Mouse (Mus musculus): ENCODE results near the gene Slc38a10. TPM values are rescaled to one million over a fixed set of nuclear protein-coding genes. Genes with fewer than 3 reads are reported as not detected.

The Slc38a10 gene
- polyA plus RNA-seq, 1 experiment from 2014 or later: 46.1 TPM

- ATAC-seq (ENCODE audit: insufficient number of reproducible peaks, low FRiP score, low TSS enrichment, low read depth) (no peak), DNase-seq (ENCODE audit: low spot score) (no peak)
- Histone ChIP-seq H3K4me2 (ENCODE audit: low read depth, severe bottlenecking) (no peak overlapping the region), H3K9me3 (ENCODE audit: control insufficient read depth, low read length) (no peaks in the 10 kb centered on the region), H3K27me3 (ENCODE audit: control insufficient read depth, insufficient read depth, low read length) (no peaks in the 10 kb centered on the region), H3K4me3 (ENCODE audit: low read depth, low read length) (no peak overlapping the region), H3K9ac (ENCODE audit: low read length) (no peak overlapping the region), H3K27ac (replicated peaks; ENCODE audit: low read depth, low read length) (no peak overlapping the region), H3K36me3 (ENCODE audit: control insufficient read depth, insufficient read depth, low read length) (peaks cover 2% of the 10 kb centered on the region; the same call in 1 of the 2 replicates), H3K4me1 (ENCODE audit: control insufficient read depth, insufficient read depth, low read length) (peaks cover 9% of the 10 kb centered on the region; the same call in 1 of the 2 replicates)
- 82% methylated on average over 6 of the region's 6 CpGs for WGBS
These were observed 10.9 kb downstream of the Slc38a10 start for GRCm38 (mm10) chr11:120140255-120140654.

GRCm38 (mm10) chr11:120139309-120139731, 11.8 kb downstream of the Slc38a10 start:
- Histone ChIP-seq H3K36me3 (ENCODE audit: control insufficient read depth, insufficient read depth, low read length) (peaks cover 2% of the 10 kb centered on the region), H3K9ac (ENCODE audit: low read length) (no peak overlapping the region), H3K4me1 (ENCODE audit: control insufficient read depth, insufficient read depth, low read length) (peaks cover 9% of the 10 kb centered on the region; the same call in 1 of the 2 replicates), H3K9me3 (ENCODE audit: control insufficient read depth, low read length) (no peaks in the 10 kb centered on the region), H3K27me3 (ENCODE audit: control insufficient read depth, insufficient read depth, low read length) (no peaks in the 10 kb centered on the region), H3K27ac (replicated peaks; ENCODE audit: low read depth, low read length) (no peak overlapping the region), H3K4me3 (ENCODE audit: low read depth, low read length) (no peak overlapping the region), H3K4me2 (ENCODE audit: low read depth, severe bottlenecking) (no peak overlapping the region)
- ATAC-seq (ENCODE audit: insufficient number of reproducible peaks, low FRiP score, low TSS enrichment, low read depth): no peak
- 90% methylated on average over 10 of the region's 10 CpGs for WGBS
- no peak for DNase-seq (ENCODE audit: low spot score)

- Histone ChIP-seq H3K9me3 (ENCODE audit: control insufficient read depth, low read length) (no peaks in the 10 kb centered on the region), H3K4me3 (ENCODE audit: low read depth, low read length) (no peak overlapping the region), H3K4me1 (ENCODE audit: control insufficient read depth, insufficient read depth, low read length) (peaks cover 6% of the 10 kb centered on the region; the same call in 1 of the 2 replicates), H3K27me3 (ENCODE audit: control insufficient read depth, insufficient read depth, low read length) (no peaks in the 10 kb centered on the region), H3K9ac (ENCODE audit: low read length) (no peak overlapping the region), H3K4me2 (ENCODE audit: low read depth, severe bottlenecking) (no peak overlapping the region), H3K36me3 (ENCODE audit: control insufficient read depth, insufficient read depth, low read length) (peaks cover 2% of the 10 kb centered on the region), H3K27ac (replicated peaks; ENCODE audit: low read depth, low read length) (no peak overlapping the region)
- no peak for DNase-seq (ENCODE audit: low spot score)
- 37% methylated on average over 5 of the region's 5 CpGs for WGBS
- ATAC-seq (ENCODE audit: insufficient number of reproducible peaks, low FRiP score, low TSS enrichment, low read depth): no peak
These were observed 13.5 kb downstream of the Slc38a10 start for GRCm38 (mm10) chr11:120137625-120138004.

GRCm38 (mm10) chr11:120136796-120137624, 14.1 kb downstream of the Slc38a10 start:
- no peak overlapping the region for H3K4me3 ChIP-seq (ENCODE audit: low read depth, low read length)
- peaks cover 6% of the 10 kb centered on the region; the same call in 1 of the 2 replicates for H3K4me1 ChIP-seq (ENCODE audit: control insufficient read depth, insufficient read depth, low read length)
- WGBS: 76% methylated on average over 23 of the region's 23 CpGs
- DNase-seq (ENCODE audit: low spot score): no peak
- H3K36me3 ChIP-seq (ENCODE audit: control insufficient read depth, insufficient read depth, low read length): peaks cover 2% of the 10 kb centered on the region
- no peak overlapping the region for H3K9ac ChIP-seq (ENCODE audit: low read length)
- no peak overlapping the region for H3K4me2 ChIP-seq (ENCODE audit: low read depth, severe bottlenecking)
- H3K9me3 ChIP-seq (ENCODE audit: control insufficient read depth, low read length): no peaks in the 10 kb centered on the region
- H3K27ac ChIP-seq (replicated peaks; ENCODE audit: low read depth, low read length): no peak overlapping the region
- H3K27me3 ChIP-seq (ENCODE audit: control insufficient read depth, insufficient read depth, low read length): no peaks in the 10 kb centered on the region
- no peak for ATAC-seq (ENCODE audit: insufficient number of reproducible peaks, low FRiP score, low TSS enrichment, low read depth)

- H3K4me3 ChIP-seq (ENCODE audit: low read depth, low read length): no peak overlapping the region
- peaks cover 6% of the 10 kb centered on the region; the same call in 1 of the 2 replicates for H3K4me1 ChIP-seq (ENCODE audit: control insufficient read depth, insufficient read depth, low read length)
- ATAC-seq (ENCODE audit: insufficient number of reproducible peaks, low FRiP score, low TSS enrichment, low read depth) (no peak), DNase-seq (ENCODE audit: low spot score) (no peak)
- H3K36me3 ChIP-seq (ENCODE audit: control insufficient read depth, insufficient read depth, low read length): peaks cover 4% of the 10 kb centered on the region
- no peak overlapping the region for H3K27ac ChIP-seq (replicated peaks; ENCODE audit: low read depth, low read length)
- H3K27me3 ChIP-seq (ENCODE audit: control insufficient read depth, insufficient read depth, low read length): no peaks in the 10 kb centered on the region
- WGBS: 88% methylated on average over 8 of the region's 8 CpGs
- H3K9ac ChIP-seq (ENCODE audit: low read length): 0 out of 2 replicates have a peak overlapping the region, but pooled peaks have one; percentile 4
- H3K4me2 ChIP-seq (ENCODE audit: low read depth, severe bottlenecking): no peak overlapping the region
- no peaks in the 10 kb centered on the region for H3K9me3 ChIP-seq (ENCODE audit: control insufficient read depth, low read length)
These were observed 15.0 kb downstream of the Slc38a10 start for GRCm38 (mm10) chr11:120136195-120136594.

GRCm38 (mm10) chr11:120134847-120135530, 16.2 kb downstream of the Slc38a10 start:
- ATAC-seq (ENCODE audit: insufficient number of reproducible peaks, low FRiP score, low TSS enrichment, low read depth) (no peak), DNase-seq (ENCODE audit: low spot score) (no peak)
- Histone ChIP-seq H3K9me3 (ENCODE audit: control insufficient read depth, low read length) (no peaks in the 10 kb centered on the region), H3K4me2 (ENCODE audit: low read depth, severe bottlenecking) (no peak overlapping the region), H3K9ac (ENCODE audit: low read length) (no peak overlapping the region), H3K27ac (replicated peaks; ENCODE audit: low read depth, low read length) (no peak overlapping the region), H3K4me3 (ENCODE audit: low read depth, low read length) (no peak overlapping the region), H3K27me3 (ENCODE audit: control insufficient read depth, insufficient read depth, low read length) (no peaks in the 10 kb centered on the region), H3K4me1 (ENCODE audit: control insufficient read depth, insufficient read depth, low read length) (peaks cover 6% of the 10 kb centered on the region; the same call in 1 of the 2 replicates), H3K36me3 (ENCODE audit: control insufficient read depth, insufficient read depth, low read length) (peaks cover 7% of the 10 kb centered on the region)
- 95% methylated on average over 9 of the region's 9 CpGs for WGBS

GRCm38 (mm10) chr11:120134148-120134547, 17.0 kb downstream of the Slc38a10 start:
- H3K4me1 ChIP-seq (ENCODE audit: control insufficient read depth, insufficient read depth, low read length): peaks cover 6% of the 10 kb centered on the region; the same call in 1 of the 2 replicates
- ATAC-seq (ENCODE audit: insufficient number of reproducible peaks, low FRiP score, low TSS enrichment, low read depth): no peak
- H3K36me3 ChIP-seq (ENCODE audit: control insufficient read depth, insufficient read depth, low read length): peaks cover 7% of the 10 kb centered on the region
- 94% methylated on average over 5 of the region's 5 CpGs for WGBS
- H3K9ac ChIP-seq (ENCODE audit: low read length): no peak overlapping the region
- no peak for DNase-seq (ENCODE audit: low spot score)
- H3K27ac ChIP-seq (replicated peaks; ENCODE audit: low read depth, low read length): no peak overlapping the region
- H3K27me3 ChIP-seq (ENCODE audit: control insufficient read depth, insufficient read depth, low read length): no peaks in the 10 kb centered on the region
- H3K4me3 ChIP-seq (ENCODE audit: low read depth, low read length): no peak overlapping the region
- H3K4me2 ChIP-seq (ENCODE audit: low read depth, severe bottlenecking): no peak overlapping the region
- H3K9me3 ChIP-seq (ENCODE audit: control insufficient read depth, low read length): no peaks in the 10 kb centered on the region

GRCm38 (mm10) chr11:120129281-120129680, 21.9 kb downstream of the Slc38a10 start:
- H3K9me3 ChIP-seq (ENCODE audit: control insufficient read depth, low read length): no peaks in the 10 kb centered on the region
- peaks cover 13% of the 10 kb centered on the region for H3K36me3 ChIP-seq (ENCODE audit: control insufficient read depth, insufficient read depth, low read length)
- H3K27me3 ChIP-seq (ENCODE audit: control insufficient read depth, insufficient read depth, low read length): no peaks in the 10 kb centered on the region
- no peak overlapping the region for H3K4me3 ChIP-seq (ENCODE audit: low read depth, low read length)
- 90% methylated on average over 7 of the region's 7 CpGs for WGBS
- H3K4me2 ChIP-seq (ENCODE audit: low read depth, severe bottlenecking): no peak overlapping the region
- DNase-seq (ENCODE audit: low spot score) (no peak), ATAC-seq (ENCODE audit: insufficient number of reproducible peaks, low FRiP score, low TSS enrichment, low read depth) (no peak)
- no peaks in the 10 kb centered on the region for H3K4me1 ChIP-seq (ENCODE audit: control insufficient read depth, insufficient read depth, low read length)
- no peak overlapping the region for H3K27ac ChIP-seq (replicated peaks; ENCODE audit: low read depth, low read length)
- no peak overlapping the region for H3K9ac ChIP-seq (ENCODE audit: low read length)
